ENCODE assay signal across 11 mouse cellular contexts in genomic region chr3:109423440-109424079, GRCm38 (mm10).
"Had no signal": no experiment of that assay in that cellular context is flagged by ENCODE, and none has a peak within 500 bp of the region (broad histone marks: within the 10 kb centered on the region; RNA-seq: fewer than 3 reads in every experiment).

No protein-coding gene starts in this region.

- ATAC-seq: liver, postnatal 0 days; midbrain, embryonic 13.5 days had no signal

- DNase-seq: kidney, adult 9 months; kidney, postnatal 14 days; kidney, postnatal 4 days; liver, postnatal 0 days; lung, postnatal 10 days; lung, postnatal 36 days; right cerebral cortex, adult 18-20 months; right cerebral cortex, postnatal 14 days; right cerebral cortex, postnatal 4 days; thymus, postnatal 36 days had no signal
